Mouse (Mus musculus): ENCODE data around the gene Spp1. TPM values are rescaled to one million over a fixed set of nuclear protein-coding genes. Genes with fewer than 3 reads are reported as not detected.

Gene Spp1
- total RNA-seq (2023): 1 to 10 TPM; 1.4 to 2.2 TPM

GRCm38 (mm10) chr5:104434835-104435301, at the start of gene Spp1:
Gene Spp1, plus strand, starts transcription at chr5:104435118.

GRCm38 (mm10) chr5:104458832-104459705, 24.2 kb downstream of the Spp1 start, which contains the start of gene Pkd2:
Gene Pkd2, plus strand, starts transcription at chr5:104459450.

Other genes with a start within 250 kb of the Spp1 start
- gene Dmp1, start 232.5 kb upstream of the Spp1 start, total RNA-seq (2023): not detected
- not detected for gene Ibsp, start 135.9 kb upstream of the Spp1 start, total RNA-seq (2023)
- gene Mepe, start 109.8 kb upstream of the Spp1 start, total RNA-seq (2023): not detected
- 1 to 10 TPM; 6.0 to 6.3 TPM for gene Pkd2, start 24.3 kb downstream of the Spp1 start, total RNA-seq (2023)
- gene BC005561, start 73.2 kb downstream of the Spp1 start, total RNA-seq (2023): 1 to 10 TPM; 7.4 to 7.5 TPM

All from monocyte, adult 59 days (primary cell).